Mouse (Mus musculus): Measurements from ENCODE around the gene Scn2a.
"Not testable (repeated sequence)": the region's sequence is repeated elsewhere in the genome, so short reads cannot be mapped to it uniquely, and the experiment has no call there.

Scn2a gene

GRCm38 (mm10) chr2:65700246-65700645 is 79.7 kb downstream of the Scn2a start:
- in situ Hi-C loops (cut with MboI): no loop called here

- in situ Hi-C loops (cut with MboI): no loop called here
These were observed 80.6 kb downstream of the Scn2a start for GRCm38 (mm10) chr2:65701175-65701574.

- in situ Hi-C loops (cut with MboI): no loop called here
These were observed 101.7 kb downstream of the Scn2a start for GRCm38 (mm10) chr2:65722219-65722800.

GRCm38 (mm10) chr2:65745400-65745799 is 124.8 kb downstream of the Scn2a start:
- in situ Hi-C loops (cut with MboI): no loop called here

GRCm38 (mm10) chr2:65782442-65782841 is 161.9 kb downstream of the Scn2a start:
- in situ Hi-C loops (cut with MboI): no loop called here

- in situ Hi-C loops (cut with MboI): no loop called here
These were observed 162.8 kb downstream of the Scn2a start for GRCm38 (mm10) chr2:65783392-65783791.

GRCm38 (mm10) chr2:65792516-65792915 is 171.9 kb downstream of the Scn2a start:
- in situ Hi-C loops (cut with MboI): no loop called here

- in situ Hi-C loops (cut with MboI): no loop called here
These were observed 173.0 kb downstream of the Scn2a start for GRCm38 (mm10) chr2:65793593-65793992.

- in situ Hi-C loops (cut with MboI): no loop called here
These were observed 180.6 kb downstream of the Scn2a start for GRCm38 (mm10) chr2:65801054-65801709.

GRCm38 (mm10) chr2:65806556-65806955 is 186.0 kb downstream of the Scn2a start:
- in situ Hi-C loops (cut with MboI): no loop called here

- in situ Hi-C loops (cut with MboI): not testable (repeated sequence)
These were observed 190.6 kb downstream of the Scn2a start for GRCm38 (mm10) chr2:65811203-65811602.

Measured in mature B cell (primary cell).